In genomic region chr11:112450227-112450626, GRCm38 (mm10) we compare ENCODE assay signal across 13 mouse cellular contexts.
DNase-seq lines count a peak whose midpoint lies in the region; ATAC-seq and TF ChIP-seq lines count a peak whose summit lies in the region.
"Had no signal": no experiment of that assay in that cellular context is flagged by ENCODE, and none has a peak within 500 bp of the region (broad histone marks: within the 10 kb centered on the region; RNA-seq: fewer than 3 reads in every experiment).

No protein-coding gene starts in this region.

- ATAC-seq in kidney, embryonic 15.5 days (replicated peaks; ENCODE audit: low FRiP score): no peak
- ATAC-seq in limb, embryonic 11.5 days (ENCODE audit: insufficient number of reproducible peaks, low FRiP score, low TSS enrichment, low read depth): no peak; the same call in 1 of the 2 replicates
- ATAC-seq in stomach, postnatal 0 days (ENCODE audit: low FRiP score, low TSS enrichment): no peak
- ATAC-seq: CD4-positive, CD25-positive, alpha-beta regulatory T cell, adult 4 months had no signal

- H3K4me2 ChIP-seq in kidney, embryonic 15.5 days: no peak overlapping the region
- no peak overlapping the region for H3K4me2 ChIP-seq in limb, embryonic 11.5 days (ENCODE audit: low read depth, severe bottlenecking)
- no peak overlapping the region for H3K4me2 ChIP-seq in stomach, postnatal 0 days (replicated peaks; ENCODE audit: low read depth)
- H3K4me2 ChIP-seq: heart, embryonic 15.5 days; hindbrain, embryonic 15.5 days had no signal

- TF ChIP-seq EP300 in stomach, postnatal 0 days (optimal IDR thresholded peaks at IDR 0.05): no peak

- H3K27me3 ChIP-seq in kidney, embryonic 15.5 days: no peaks in the 10 kb centered on the region
- H3K27me3 ChIP-seq in limb, embryonic 11.5 days (ENCODE audit: control insufficient read depth, insufficient read depth, low read length): no peaks in the 10 kb centered on the region
- H3K27me3 ChIP-seq in stomach, postnatal 0 days (ENCODE audit: control insufficient read depth, insufficient read depth, low read length): no peaks in the 10 kb centered on the region
- H3K27me3 ChIP-seq: heart, embryonic 15.5 days; hindbrain, embryonic 15.5 days had no signal

- no peaks in the 10 kb centered on the region for H3K9me3 ChIP-seq in kidney, embryonic 15.5 days (replicated peaks)
- H3K9me3 ChIP-seq in limb, embryonic 11.5 days (ENCODE audit: control insufficient read depth, low read length): no peaks in the 10 kb centered on the region
- H3K9me3 ChIP-seq in stomach, postnatal 0 days (ENCODE audit: control insufficient read depth, low read length): no peaks in the 10 kb centered on the region
- H3K9me3 ChIP-seq: heart, embryonic 15.5 days; hindbrain, embryonic 15.5 days had no signal

- TF ChIP-seq CTCF in stomach, postnatal 0 days (IDR thresholded peaks at IDR 0.05; ENCODE audit: low read depth): no peak

- H3K9ac ChIP-seq in kidney, embryonic 15.5 days: no peak overlapping the region
- no peak overlapping the region for H3K9ac ChIP-seq in limb, embryonic 11.5 days (ENCODE audit: low read length)
- no peak overlapping the region for H3K9ac ChIP-seq in stomach, postnatal 0 days (ENCODE audit: low read length)
- H3K9ac ChIP-seq: heart, embryonic 15.5 days; hindbrain, embryonic 15.5 days had no signal

- 45% methylated on average over 6 of the region's 6 CpGs for WGBS in kidney, embryonic 15.5 days
- WGBS in limb, embryonic 11.5 days: 12% methylated on average over 6 of the region's 6 CpGs
- 41% methylated on average over 6 of the region's 6 CpGs for WGBS in stomach, postnatal 0 days

- H3K4me3 ChIP-seq in kidney, embryonic 15.5 days (replicated peaks): no peak overlapping the region
- H3K4me3 ChIP-seq in limb, embryonic 11.5 days (ENCODE audit: low read depth, low read length): no peak overlapping the region
- H3K4me3 ChIP-seq in stomach, postnatal 0 days (ENCODE audit: low read depth, low read length): no peak overlapping the region
- H3K4me3 ChIP-seq: heart, embryonic 15.5 days; hindbrain, embryonic 15.5 days had no signal

- H3K36me3 ChIP-seq in kidney, embryonic 15.5 days: no peaks in the 10 kb centered on the region
- no peaks in the 10 kb centered on the region for H3K36me3 ChIP-seq in limb, embryonic 11.5 days (ENCODE audit: control insufficient read depth, insufficient read depth, low read length)
- H3K36me3 ChIP-seq in stomach, postnatal 0 days (ENCODE audit: control insufficient read depth, insufficient read depth, low read length): no peaks in the 10 kb centered on the region
- H3K36me3 ChIP-seq: heart, embryonic 15.5 days; hindbrain, embryonic 15.5 days had no signal

- no peak overlapping the region for H3K27ac ChIP-seq in kidney, embryonic 15.5 days
- no peak overlapping the region for H3K27ac ChIP-seq in limb, embryonic 11.5 days (replicated peaks; ENCODE audit: low read depth, low read length)
- H3K27ac ChIP-seq in stomach, postnatal 0 days (replicated peaks): no peak overlapping the region
- H3K27ac ChIP-seq: heart, embryonic 15.5 days; hindbrain, embryonic 15.5 days; kidney, postnatal 0 days had no signal

- no peaks in the 10 kb centered on the region for H3K4me1 ChIP-seq in kidney, embryonic 15.5 days
- H3K4me1 ChIP-seq in limb, embryonic 11.5 days (ENCODE audit: control insufficient read depth, insufficient read depth, low read length): peaks cover 4% of the 10 kb centered on the region; the same call in 1 of the 2 replicates
- H3K4me1 ChIP-seq in stomach, postnatal 0 days (replicated peaks; ENCODE audit: control insufficient read depth, insufficient read depth): no peaks in the 10 kb centered on the region
- H3K4me1 ChIP-seq: heart, embryonic 15.5 days; hindbrain, embryonic 15.5 days had no signal

- DNase-seq in kidney, postnatal 4 days: peak; percentile 6 to 7
- DNase-seq in MN1 (ENCODE audit: low spot score): peak; percentile 9
- DNase-seq in embryo, embryonic 10.5 days (ENCODE audit: low spot score): peak; percentile 74
- peak; percentile 83 for DNase-seq in limb, embryonic 11.5 days (ENCODE audit: low spot score)
- no peak for DNase-seq in urinary bladder, postnatal 36 days (ENCODE audit: low spot score in 2 of 2)
- DNase-seq in stomach, postnatal 0 days (ENCODE audit: low spot score): no peak
- DNase-seq: cerebellum, adult 11-12 months; right cerebral cortex, adult 18-20 months had no signal

Comparison
In these comparisons a context has a peak if more than half of its experiments do, and no peak if none do; other contexts are left out.
1. DNase-seq: peak in kidney, postnatal 4 days (2 of 2), MN1 (single experiment), embryo, embryonic 10.5 days (single experiment) and limb, embryonic 11.5 days (single experiment); none in urinary bladder, postnatal 36 days (0 of 2) and stomach, postnatal 0 days (single experiment).